Mouse (Mus musculus): ENCODE data around the gene Larp6.

- TF ChIP-seq POLR2A (IDR thresholded peaks at IDR 0.05; ENCODE audit: borderline replicate concordance, extremely low read depth, low read depth, low read length) (no peak), CTCF (IDR thresholded peaks at IDR 0.05; ENCODE audit: insufficient read depth, low read length) (no peak)
These were observed 13.1 kb upstream of the Larp6 start for GRCm38 (mm10) chr9:60699581-60700231.

Data from lung, adult 2 months (tissue).